Mouse (Mus musculus) brain, embryonic 14.5 days (tissue): ENCODE measurements around the gene Vwa3b.

Experiments
- CTCF ChIP-seq: fragments of 200-500 bp; IDR thresholded peaks from 2 replicates; pipeline ENCODE4 v1.5.1; 2012; ENCODE audit warnings: inconsistent platforms, mild to moderate bottlenecking, moderate library complexity, borderline replicate concordance; ENCODE audit not compliant: insufficient read depth, insufficient read length; ENCODE audit errors: extremely low read depth
- POLR2A ChIP-seq: fragments of 200-500 bp; IDR thresholded peaks from 2 replicates; pipeline ENCODE4 v1.6.1; 2012; ENCODE audit warnings: mild to moderate bottlenecking, inconsistent platforms, borderline replicate concordance; ENCODE audit not compliant: poor library complexity, insufficient read depth, insufficient read length, severe bottlenecking; ENCODE audit errors: extremely low read depth

GRCm38 (mm10) chr1:37187050-37187449 is 160.7 kb downstream of the Vwa3b start:
- no peak for TF ChIP-seq CTCF
- TF ChIP-seq POLR2A, result no peak
